Mouse (Mus musculus) c-Kit-positive CD71-positive TER-119-positive erythroid progenitor cells, embryonic 14.5 days (primary cell): ENCODE results near the gene Dbt.
A peak's percentile ranks its signal among the peaks of the same experiment; 100 is the strongest.

Experiments used
- DNase-seq: peaks from one replicate; pipeline ENCODE4 v3.0.0-alpha.2; 2013; ENCODE audit warnings: low spot score

Dbt gene

DNA sequence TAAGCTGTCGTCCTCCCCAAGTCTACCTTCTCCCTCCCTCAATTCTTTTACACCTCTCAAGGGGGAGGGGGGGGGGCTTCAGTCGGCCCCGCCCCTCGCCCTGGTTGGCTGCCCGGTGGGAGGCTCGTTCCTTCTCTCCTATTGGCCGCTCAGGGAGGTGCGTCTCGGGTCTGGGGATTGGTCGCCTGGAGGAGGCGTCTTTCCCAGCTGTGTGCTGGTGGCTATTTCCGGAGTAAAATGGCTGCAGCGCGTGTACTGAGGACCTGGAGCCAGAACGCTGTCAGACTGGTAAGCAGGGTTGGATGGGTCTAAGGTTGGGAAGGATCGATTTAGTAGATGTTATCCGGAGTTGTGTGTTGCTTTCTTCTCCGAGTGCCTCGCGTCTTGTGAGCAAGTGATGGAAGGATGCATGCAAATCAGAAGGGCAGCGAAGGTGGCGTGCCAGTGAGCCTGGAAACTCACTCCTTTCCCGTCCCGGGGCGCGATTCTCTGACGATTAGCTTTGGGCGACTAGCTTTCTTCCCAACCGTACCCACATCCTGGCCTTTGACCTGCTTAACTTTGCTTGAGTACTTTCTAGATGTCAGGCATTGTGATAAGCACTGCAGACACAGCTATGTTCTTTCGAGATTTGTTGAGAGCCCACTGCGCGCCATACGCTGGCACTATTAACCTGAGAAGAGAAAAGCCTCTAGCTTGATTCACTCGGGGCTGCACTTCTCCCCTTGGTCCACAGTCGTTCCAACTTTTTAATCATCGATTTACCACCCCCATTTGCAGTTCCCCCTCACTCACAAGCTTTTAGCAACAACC is at the start of gene Dbt:
Gene Dbt (plus strand): TSS at position 167 of the 813 bp plus-strand sequence.
- DNase-seq = peak; percentile 72

DNA sequence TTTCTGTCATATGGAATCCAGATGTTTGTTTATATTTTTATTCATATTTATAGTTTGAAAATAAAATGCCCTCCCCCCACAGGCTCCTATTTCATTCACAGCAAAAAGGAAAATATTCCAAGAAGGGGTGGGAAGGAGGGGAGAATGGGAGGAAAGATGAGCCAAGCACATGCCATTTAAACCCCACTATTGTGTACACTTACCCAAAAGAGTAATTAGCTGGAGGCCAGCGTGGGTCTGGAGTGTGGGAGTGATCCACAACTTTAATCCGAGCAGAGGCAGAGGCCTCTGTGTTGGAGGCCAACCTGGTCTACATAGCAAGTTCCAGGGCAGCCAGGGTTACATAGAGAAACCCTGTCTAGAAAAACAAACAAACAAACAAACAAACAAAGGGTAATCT is 48.6 kb upstream of the Dbt start:
- DNase-seq = no peak

DNA sequence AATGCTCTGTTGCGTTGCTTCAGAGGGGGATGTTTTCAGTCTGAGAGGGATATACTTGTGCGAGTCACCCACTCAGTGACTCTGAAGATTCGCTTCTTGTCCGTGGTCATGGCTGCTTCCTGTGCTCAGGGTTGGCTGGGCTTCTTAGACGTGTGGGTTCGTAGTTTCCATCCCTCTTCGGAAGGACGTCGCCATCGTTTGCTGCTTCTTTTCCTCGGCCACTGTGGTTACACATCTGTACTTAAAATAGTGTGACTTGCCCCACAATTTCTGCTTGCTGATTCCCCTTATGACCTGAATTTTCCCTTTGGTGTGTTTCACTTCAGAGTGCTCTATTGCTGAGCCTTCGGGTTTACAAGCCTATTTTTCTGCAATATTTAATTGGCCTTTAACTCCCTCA is 47.2 kb upstream of the Dbt start:
- no peak for DNase-seq

DNA sequence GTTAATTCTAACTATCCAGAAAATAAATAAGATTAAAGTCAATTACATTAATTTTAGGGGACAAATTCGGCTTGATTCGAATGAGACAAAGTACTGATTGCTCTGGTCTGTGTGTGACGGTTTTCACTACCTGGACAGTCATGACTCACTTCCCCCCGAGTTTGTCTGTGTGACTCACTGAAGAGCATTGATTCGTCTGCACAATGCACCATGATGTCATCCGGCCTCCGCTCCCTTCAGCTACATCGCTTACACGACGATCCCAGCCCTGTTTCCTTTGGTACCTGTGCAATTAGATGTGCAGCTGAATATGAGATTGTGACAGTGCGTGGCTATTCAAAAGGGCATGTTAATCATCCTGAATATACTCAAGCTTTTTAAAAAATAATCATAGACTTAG is 38.3 kb upstream of the Dbt start:
- no peak for DNase-seq

DNA sequence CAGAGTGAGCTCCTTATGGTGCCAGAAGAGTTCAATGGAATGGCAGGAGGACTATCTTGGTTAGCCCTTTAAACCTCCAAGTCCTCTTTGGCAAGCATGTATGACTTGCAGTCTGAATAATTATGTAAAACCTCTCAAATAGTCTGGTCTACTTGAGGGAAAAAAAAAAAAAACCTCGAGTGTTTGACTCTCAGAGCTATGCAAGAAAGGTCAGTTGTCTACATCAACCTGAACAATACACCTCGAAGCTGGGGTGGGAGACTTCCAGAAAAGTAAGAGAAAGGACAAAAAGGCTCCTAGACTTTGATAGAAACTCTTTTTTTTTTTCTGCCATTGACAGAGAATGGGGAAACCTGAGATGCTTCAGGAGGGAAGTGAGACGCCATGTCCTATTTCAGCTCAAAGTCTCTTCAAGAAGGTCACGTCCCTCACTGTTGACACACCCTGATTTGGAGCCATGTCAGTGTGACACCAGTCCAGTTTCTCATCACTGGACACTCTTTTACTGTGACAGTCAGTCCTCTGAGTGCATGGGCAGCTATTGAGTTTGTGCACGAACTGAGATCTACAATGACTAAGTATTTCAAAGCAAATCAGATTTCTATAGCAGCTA is 36.1 kb upstream of the Dbt start:
- no peak for DNase-seq

DNA sequence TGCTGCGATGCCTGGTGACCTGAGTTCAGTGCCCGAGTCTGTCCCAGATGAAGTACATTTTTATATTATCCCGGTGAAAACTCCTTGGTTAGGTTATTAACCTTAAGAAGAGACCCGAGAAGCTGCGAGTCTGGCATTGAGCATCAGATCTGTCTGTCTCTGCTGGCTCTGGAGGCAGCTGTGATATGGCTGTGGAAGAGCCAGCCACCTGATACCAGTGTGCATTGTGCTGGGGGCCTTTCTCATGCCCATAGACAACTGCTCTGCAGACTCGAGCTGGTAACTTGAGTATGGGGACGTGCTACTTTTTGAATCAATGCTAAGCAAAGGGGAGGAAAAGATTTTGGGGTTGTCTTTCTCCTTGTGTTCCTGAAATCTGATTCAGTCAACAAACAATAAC is 35.5 kb upstream of the Dbt start:
- no peak for DNase-seq

DNA sequence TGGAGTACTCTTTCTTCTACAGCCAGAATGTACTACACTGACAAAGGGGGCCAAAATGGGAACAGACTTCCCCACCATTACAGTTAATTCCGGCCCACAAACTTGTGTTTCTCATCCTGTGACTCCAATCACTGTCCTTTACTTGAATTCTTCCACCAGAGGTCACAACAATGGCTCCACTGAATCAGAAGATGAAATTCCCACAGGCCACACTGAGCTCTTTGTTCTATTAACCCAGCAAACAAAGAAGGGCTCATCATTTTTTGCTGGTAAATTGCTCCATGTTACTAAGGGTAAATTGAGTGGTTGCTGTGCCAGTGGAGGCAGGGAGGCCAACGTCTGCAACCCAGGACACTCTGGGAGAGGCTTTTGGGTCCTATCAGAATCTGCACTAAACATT is 32.8 kb upstream of the Dbt start:
- DNase-seq = no peak

DNA sequence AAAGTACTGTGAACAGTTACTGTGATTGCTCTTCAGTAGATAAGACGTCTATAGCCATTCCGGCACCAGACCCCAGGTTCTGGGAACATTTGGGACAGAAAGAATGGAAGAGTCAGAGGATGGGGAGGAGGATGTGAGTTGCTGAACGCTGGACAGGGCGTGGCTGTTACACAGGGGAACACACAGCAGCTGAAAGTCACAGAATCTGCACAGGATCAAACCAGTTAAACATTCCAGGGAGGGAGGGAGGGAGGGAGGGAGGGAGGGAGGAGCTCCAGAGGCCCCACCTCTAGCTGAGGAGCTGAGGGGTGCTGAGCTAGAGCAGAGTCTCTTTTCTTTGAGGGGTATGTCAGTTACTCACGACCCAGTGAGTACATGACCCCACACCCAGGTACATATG is 31.9 kb upstream of the Dbt start:
- no peak for DNase-seq

DNA sequence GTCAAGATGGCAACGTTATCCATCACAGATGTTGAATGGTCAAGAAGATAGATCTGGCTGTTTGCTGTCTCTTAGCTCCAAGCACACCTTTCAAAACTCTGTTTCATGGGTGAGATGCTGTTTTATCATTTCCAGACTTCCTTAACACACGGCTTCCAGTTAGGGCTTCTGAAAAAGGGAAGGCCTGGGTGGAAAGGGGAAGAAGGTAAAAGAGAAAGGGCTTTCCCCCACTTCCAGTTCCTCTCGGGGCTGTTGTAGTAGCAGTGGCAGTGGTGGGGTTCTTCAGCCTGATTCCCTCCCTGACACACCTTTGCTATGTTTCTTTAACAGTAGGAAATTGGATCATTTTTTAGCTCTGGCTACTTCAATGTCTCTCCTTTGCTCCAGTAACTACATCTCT is 30.1 kb upstream of the Dbt start:
- no peak for DNase-seq

DNA sequence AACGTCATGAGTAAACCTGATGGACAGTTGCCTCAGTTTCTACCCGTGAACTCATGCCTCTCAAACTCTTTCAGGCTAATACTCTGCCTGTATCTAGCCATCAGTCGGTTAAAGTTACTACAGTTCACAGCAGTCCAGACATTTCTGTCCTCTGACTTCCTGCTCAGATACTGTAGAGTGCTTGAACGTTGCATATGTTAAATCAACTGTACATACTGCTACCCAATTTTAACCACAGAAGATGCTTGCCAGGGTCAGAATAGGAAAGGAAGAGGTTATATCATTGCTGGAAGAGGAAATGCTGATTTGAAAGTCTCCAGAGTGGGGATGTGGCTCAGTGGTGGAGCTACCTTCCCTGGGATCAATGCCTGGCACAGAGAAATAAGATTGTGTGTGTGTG is 29.6 kb upstream of the Dbt start:
- no peak for DNase-seq

DNA sequence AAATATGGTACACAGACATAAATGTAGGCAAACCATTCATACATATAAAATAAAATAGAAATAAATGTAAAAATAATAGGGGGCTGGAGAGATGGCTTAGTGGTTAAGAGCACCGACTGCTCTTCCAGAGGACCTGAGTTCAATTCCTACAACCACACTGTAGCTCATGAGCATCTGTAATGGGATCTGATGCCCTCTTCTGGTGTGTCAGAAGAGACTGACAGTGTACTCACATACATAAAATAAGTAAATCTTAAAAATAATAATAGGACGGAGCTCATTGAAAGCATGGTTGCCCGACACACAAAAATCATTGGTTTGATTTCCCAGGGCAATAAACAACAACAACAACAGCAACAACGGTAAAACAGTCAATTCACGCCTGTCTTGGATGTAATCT is 21.9 kb upstream of the Dbt start:
- DNase-seq = no peak

DNA sequence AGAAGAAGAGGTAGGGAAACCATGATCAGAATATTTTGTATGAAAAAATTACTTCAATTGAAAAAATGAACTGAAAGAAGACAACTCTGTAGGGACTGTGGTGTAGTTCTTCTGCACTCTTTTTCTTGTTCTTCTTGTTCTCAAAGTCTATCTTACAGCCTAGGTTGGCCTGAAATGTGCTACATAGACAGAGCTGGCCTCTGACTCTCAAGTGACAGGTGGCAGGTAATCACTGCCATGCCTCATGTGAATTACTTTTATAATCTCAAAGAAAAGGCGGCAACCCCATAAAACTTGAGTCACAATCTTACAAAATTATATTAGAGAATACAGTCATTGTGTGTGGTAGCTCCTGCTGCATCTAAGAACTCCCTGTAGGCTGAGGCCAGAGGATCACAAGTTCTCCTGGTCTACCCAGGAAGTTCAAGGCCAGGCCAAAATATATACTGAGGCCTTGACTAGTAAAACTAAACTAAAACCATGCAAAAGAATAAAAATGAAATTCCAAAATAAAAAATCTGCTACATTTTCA is 20.9 kb upstream of the Dbt start:
- no peak for DNase-seq

DNA sequence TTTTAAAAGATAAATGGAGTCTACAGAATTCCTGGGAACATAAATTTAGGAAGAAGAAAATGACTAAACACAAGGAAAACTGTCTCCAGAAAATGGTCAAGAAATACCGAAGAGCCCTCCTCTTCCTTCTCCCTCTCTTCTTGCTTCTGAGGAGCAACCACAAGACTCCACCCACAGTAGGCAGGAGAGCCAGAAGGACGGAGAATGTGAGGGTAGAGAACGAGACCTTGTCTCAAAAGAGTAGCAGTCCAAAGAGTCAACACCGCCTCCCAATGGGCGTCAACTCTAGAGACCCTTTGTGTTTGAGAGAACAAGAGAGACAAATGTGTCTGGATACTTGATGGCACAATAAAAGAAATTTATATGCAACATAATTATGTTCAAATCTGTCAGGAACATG is 19.2 kb upstream of the Dbt start:
- DNase-seq = no peak

DNA sequence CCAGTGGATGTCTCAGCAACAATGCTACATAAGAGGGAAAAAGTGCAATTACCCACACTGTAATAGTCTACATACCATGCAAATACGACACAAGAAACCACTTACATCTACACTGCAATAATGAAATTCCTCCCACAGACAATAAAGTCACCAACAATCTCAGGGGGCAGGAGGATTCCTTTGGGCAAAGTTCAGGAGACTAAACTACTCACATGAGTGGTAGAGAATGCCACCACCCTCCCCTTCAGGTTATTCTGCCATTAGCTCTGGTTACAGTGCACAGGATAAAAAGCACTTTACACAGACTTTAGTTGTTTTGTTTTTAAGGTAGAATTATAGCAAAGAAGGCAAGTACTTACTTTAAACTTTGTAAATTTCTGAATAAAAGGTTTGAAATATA is 17.2 kb upstream of the Dbt start:
- no peak for DNase-seq

DNA sequence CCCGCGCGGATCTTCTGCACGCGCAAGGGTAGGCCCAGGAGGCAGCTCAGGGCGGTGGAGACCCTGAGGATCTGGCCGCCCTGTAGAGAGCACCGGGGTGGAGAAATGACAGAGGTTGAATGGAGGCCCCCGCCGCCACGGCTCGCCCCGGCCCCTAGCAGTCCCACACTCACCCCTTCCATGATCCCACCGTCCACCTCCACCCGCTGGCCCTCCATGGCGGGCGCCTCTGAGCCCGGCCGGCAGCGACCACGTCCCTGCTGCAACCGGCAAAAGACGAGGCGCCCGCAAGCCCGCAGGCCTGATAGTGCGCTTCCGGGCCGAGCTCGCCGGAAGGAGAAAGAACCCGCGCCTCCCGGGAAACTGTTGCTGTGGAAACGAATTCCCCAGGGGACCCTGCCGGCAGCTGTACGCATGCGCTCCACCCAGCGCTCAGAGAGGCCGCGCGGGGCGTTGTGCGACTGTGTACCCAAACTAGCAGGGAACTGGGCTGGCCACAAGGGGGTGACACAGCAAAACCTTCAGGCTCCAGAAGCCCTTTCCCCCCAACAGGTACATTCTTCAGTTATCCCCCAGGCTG is 5.0 kb upstream of the Dbt start, which contains the start of gene Rtca:
Gene Rtca (minus strand): TSS at position 437 of the 580 bp plus-strand sequence.
- peak; percentile 94 for DNase-seq

DNA sequence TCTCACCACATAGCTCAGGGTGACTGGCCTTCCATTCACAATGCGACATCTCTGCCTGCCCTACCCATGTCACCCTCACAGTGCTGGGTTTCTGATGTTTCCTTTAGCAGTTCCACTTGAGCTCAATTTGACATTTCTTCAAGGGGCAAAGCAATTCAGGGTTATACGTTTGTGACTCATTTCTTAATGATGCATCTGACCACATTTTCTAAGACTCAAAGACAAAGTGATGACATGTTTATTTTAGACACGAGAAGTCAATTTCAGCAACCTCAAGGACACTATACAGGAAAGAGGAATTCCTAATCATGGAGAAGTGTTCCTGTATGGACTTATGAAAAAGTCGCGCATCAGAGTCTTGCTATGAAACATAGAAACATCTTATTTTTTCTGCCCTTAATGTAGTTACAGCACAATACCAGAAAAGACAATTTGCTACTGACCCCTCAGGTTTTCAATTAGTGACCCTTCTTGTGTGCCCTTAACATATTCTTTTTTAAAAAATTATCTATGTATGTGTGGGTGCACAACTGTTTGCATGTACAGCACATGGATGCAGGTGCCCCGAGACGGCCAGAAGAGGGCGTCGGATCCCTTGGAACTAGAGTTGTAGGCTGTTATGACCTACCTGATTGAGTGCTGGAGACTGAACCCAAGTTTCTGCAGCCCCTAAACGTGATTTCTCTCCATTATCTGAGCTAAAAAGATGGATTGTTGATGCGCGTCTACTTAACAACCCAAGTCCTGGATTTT is 543 bp upstream of the Dbt start:
- DNase-seq = no peak

DNA sequence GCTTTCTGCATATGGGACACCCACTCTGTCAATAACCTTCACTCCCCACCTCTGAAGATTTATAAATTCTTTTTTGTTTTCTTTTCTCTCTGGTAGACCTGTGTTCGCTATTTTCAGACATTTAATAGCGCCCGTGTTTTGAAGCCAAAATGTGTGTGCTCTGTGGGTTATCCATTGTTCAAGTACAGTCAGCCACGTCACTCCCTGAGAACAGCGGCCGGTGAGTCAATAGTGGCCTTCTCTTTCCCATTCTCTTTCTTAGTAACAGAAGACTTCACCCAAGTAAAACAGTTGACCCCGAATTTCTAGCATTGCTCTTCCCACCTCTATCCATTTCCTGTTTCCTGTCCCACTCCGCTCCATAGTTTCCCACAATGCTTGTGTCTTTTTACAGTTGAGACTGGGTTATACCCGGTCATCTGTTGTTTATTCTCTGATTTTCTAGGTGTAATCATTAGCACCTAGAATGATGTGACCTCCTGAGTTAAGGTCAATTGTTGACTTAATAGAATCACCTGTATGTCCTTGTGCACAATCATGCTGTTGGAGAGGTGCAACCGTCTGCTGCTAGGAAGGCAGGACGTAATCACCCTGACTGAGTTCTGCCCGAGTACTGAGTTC is 7.4 kb downstream of the Dbt start:
- no peak for DNase-seq

DNA sequence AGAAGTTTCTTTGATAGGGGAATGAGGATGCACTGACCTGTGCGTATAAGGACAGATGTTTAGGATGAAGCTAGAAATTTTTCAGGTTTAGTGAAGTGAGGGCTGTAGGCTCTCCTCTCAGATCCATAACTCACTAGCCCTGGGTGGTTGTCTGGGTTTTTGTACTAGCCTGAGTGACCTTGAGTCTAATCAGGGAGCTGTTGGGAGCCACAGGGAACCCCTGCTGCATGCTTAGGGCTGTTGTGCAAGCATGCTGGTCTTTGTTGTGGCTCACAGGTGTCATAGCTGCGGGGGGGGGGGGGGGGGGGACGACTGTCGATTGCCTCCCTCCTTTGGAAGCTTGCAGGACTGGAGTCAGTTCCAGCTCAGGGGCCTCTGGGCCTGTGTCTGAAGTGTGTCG is 16.9 kb downstream of the Dbt start:
- DNase-seq = no peak

DNA sequence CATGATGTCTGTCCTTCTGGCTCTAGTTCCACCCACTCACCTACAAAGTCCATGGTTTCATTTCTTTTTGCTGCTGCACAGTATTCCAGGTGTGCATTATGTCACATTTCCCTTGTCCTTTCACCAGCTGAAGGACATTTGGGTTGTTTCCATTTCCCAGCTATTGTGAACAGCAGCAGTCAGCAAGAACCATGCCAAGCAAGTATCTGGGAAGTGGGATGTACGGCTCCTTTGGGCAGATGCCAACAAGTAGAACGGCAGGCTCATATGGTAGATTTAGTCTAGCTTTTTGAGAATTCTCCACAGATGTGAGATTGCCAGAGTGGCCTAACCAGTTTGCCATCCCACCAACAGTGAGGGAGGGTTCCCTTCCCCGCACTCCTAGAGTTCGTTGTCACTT is 18.0 kb downstream of the Dbt start:
- DNase-seq = no peak

DNA sequence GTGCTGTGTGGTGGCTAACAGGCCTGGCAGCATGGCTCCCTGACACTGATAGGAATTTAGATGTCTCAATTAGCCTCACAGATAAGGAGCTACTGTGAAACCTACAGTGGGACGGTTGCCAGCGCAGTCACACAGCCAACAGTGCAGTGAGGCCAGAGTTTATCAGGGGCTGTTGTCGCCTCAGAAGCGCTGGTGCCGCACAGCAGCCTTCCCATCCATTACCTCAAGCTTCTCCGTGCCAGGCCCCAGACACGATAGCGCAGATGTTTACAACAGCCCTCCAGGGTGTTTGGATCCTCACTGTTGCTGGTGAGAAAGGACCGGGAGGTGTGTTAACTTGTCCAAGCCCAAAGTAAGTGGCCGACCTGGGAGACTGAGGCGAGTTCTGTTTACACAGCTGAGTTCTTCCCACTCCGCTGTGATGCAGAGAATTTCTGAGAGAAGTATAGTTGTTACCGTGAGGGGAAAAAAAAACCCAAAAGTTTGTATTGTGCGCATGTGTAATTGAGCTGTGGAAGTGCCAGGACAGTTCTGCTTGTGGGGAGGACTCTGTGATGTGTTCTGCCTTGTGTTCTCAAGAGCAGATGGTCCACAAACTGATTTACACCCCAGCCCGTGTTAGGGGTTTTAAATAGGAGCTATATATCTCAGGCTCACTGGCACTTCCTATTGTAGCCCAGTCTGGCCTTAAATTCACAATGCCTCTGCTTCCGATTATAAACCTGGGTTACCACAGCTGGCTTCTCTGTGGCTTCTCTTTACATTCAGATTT is 23.7 kb downstream of the Dbt start:
- no peak for DNase-seq

DNA sequence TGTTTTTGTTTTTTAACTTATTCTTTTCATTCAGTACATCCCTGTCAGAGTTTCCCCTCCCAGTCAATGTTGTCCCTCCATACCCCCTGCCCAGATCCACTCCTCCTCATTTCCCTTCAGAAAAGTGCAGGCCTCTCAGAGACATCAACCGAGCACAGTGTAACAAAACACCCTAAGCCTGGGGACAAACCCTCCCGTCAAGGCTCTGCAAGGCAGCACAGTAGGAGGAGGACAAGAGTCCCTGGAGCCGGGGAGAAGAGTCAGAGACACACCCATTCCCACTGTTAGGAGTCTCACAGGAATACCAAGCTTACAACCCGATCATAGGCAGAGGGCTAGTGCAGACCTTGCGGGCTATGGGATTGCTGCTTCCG is 24.3 kb downstream of the Dbt start:
- DNase-seq = no peak
